Mouse (Mus musculus) stomach, embryonic 16.5 days (tissue): Measurements from ENCODE around the gene Clec3b. TPM values are rescaled to one million over a fixed set of nuclear protein-coding genes. Genes with fewer than 3 reads are reported as not detected.
A peak's percentile ranks its signal among the peaks of the same experiment; 100 is the strongest.

Experiments used
- ATAC-seq: fragments of 200-750 bp; cut with Nextera tagmentation; 2 replicates; pipeline ENCODE4 v1.8.0; 2017; ENCODE audit warnings: moderate number of reproducible peaks, moderate TSS enrichment; ENCODE audit not compliant: insufficient read depth, low FRiP score
- H3K27ac ChIP-seq: fragments of 300-500 bp; sonication (generic); 2 replicates; pipeline ENCODE4 v1.5.1; 2014; ENCODE audit warnings: low read length
- H3K27me3 ChIP-seq: fragments of 300-500 bp; sonication (generic); 2 replicates; pipeline ENCODE4 v1.6.1; 2014; ENCODE audit warnings: low read length, control low read depth, mixed read lengths; ENCODE audit not compliant: control insufficient read depth, insufficient read depth
- H3K36me3 ChIP-seq: fragments of 300-500 bp; sonication (generic); 2 replicates; pipeline ENCODE4 v1.6.1; 2014; ENCODE audit warnings: low read length; ENCODE audit not compliant: control insufficient read depth, insufficient read depth
- H3K4me1 ChIP-seq: fragments of 300-500 bp; sonication (generic); 2 replicates; pipeline ENCODE4 v1.6.1; 2014; ENCODE audit warnings: low read length, control low read depth, mixed read lengths; ENCODE audit not compliant: control insufficient read depth, insufficient read depth
- H3K4me2 ChIP-seq: fragments of 300-500 bp; sonication (generic); 2 replicates; pipeline ENCODE4 v1.6.1; 2014; ENCODE audit warnings: low read depth, low read length, mixed read lengths
- H3K4me3 ChIP-seq: fragments of 300-500 bp; sonication (generic); replicated peaks from 2 replicates; pipeline ENCODE4 v1.5.1; 2014; ENCODE audit warnings: mild to moderate bottlenecking, low read length
- H3K9ac ChIP-seq: fragments of 300-500 bp; sonication (generic); 2 replicates; pipeline ENCODE4 v1.6.1; 2014; ENCODE audit warnings: low read length
- H3K9me3 ChIP-seq: fragments of 300-500 bp; sonication (generic); replicated peaks from 2 replicates; pipeline ENCODE4 v1.6.1; 2016; ENCODE audit warnings: low read length, control low read depth; ENCODE audit not compliant: control insufficient read depth
- WGBS: fragments of 180-500 bp; shearing (Covaris S2); extraction: QIAGEN DNeasy Blood & Tissue Kit; methylation state at CpG from one replicate; pipeline ENCODE4 v1.1.7; 2014; 5-methylcytosine and 5-hydroxymethylcytosine counted together
- polyA plus RNA-seq: library from polyadenylated mRNA; unstranded; fragments of >200 nt; fragmentation: Nextera tagmentation; extraction: Ambion mirVana; gene quantifications from 2 replicates; pipeline ENCODE4 v1.2.1, GENCODE M21; 2015

The Clec3b gene
- polyA plus RNA-seq, 1 experiment from 2014 or later = 1.8 TPM

DNA sequence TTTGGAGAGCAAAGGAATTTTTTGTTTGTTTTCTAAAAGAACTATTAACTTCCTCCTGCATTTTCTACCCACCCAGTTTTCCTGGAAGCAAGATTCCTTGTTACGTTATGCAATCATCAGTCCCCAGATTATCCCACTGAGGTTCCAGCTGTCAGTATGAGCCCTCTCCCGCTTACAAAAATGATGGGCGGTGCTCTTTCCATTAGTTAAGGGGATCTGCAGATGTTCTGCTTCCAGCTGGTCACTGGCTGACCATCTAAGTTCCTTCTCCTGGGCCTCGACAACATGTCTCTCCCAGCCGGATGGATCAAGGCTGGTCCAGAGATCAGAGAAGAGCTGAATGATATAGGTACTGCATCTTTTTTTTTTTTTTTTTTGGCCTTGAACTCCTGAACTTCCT, 2.3 kb upstream of the Clec3b start:
- peaks cover 10% of the 10 kb centered on the region for H3K9me3 ChIP-seq
- peak; percentile 71; the same call in 1 of the 2 replicates for ATAC-seq
- no peaks in the 10 kb centered on the region for H3K27me3 ChIP-seq
- peaks cover 3% of the 10 kb centered on the region; the same call in 1 of the 2 replicates for H3K4me1 ChIP-seq
- no peak overlapping the region for H3K9ac ChIP-seq
- no peak overlapping the region for H3K4me2 ChIP-seq
- no peaks in the 10 kb centered on the region; the same call in 1 of the 2 replicates for H3K36me3 ChIP-seq
- no peak overlapping the region for H3K4me3 ChIP-seq
- H3K27ac ChIP-seq = peak overlapping the region; percentile 83
- WGBS = 51% methylated on average over 5 of the region's 5 CpGs

GRCm38 (mm10) chr9:123151561-123151960, 815 bp downstream of the Clec3b start:
- H3K9ac ChIP-seq = no peak overlapping the region
- no peaks in the 10 kb centered on the region for H3K9me3 ChIP-seq
- peaks cover 3% of the 10 kb centered on the region; the same call in 1 of the 2 replicates for H3K4me1 ChIP-seq
- H3K27ac ChIP-seq = no peak overlapping the region
- WGBS = 54% methylated on average over 1 of the region's 1 CpGs
- H3K4me2 ChIP-seq = no peak overlapping the region
- ATAC-seq = no peak
- H3K4me3 ChIP-seq = no peak overlapping the region
- no peaks in the 10 kb centered on the region for H3K27me3 ChIP-seq
- H3K36me3 ChIP-seq = no peaks in the 10 kb centered on the region

GRCm38 (mm10) chr9:123152026-123152425, 1.3 kb downstream of the Clec3b start:
- Histone ChIP-seq H3K4me3 (no peak overlapping the region), H3K9me3 (no peaks in the 10 kb centered on the region), H3K27me3 (no peaks in the 10 kb centered on the region), H3K4me1 (peaks cover 3% of the 10 kb centered on the region; the same call in 1 of the 2 replicates), H3K27ac (no peak overlapping the region), H3K9ac (no peak overlapping the region), H3K36me3 (no peaks in the 10 kb centered on the region), H3K4me2 (no peak overlapping the region)
- no peak for ATAC-seq
- 48% methylated on average over 3 of the region's 3 CpGs for WGBS

DNA sequence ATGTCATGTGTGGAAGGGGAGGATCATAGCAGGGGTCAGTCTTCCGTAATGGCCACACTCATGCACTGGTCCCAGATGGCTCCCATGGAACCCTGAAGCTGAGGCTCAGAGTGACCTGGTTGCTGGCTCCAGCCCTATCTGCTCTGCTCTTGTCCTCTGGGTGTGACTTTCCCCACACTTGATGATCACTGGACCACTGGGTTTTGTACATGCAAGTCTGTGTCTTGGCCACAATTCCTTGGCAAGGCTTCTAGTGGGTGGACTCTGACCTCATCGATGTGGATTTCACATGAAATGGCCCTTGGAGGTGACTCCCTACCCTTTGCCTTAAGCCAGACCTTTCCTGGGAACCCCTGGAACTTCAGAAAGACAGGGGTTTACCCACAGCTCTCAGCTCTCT, 2.4 kb downstream of the Clec3b start:
- no peak overlapping the region for H3K4me3 ChIP-seq
- WGBS = 82% methylated on average over 2 of the region's 2 CpGs
- H3K9me3 ChIP-seq = no peaks in the 10 kb centered on the region
- no peak for ATAC-seq
- no peak overlapping the region for H3K27ac ChIP-seq
- H3K9ac ChIP-seq = no peak overlapping the region
- peaks cover 3% of the 10 kb centered on the region; the same call in 1 of the 2 replicates for H3K4me1 ChIP-seq
- no peaks in the 10 kb centered on the region for H3K27me3 ChIP-seq
- no peaks in the 10 kb centered on the region for H3K36me3 ChIP-seq
- H3K4me2 ChIP-seq = no peak overlapping the region

DNA sequence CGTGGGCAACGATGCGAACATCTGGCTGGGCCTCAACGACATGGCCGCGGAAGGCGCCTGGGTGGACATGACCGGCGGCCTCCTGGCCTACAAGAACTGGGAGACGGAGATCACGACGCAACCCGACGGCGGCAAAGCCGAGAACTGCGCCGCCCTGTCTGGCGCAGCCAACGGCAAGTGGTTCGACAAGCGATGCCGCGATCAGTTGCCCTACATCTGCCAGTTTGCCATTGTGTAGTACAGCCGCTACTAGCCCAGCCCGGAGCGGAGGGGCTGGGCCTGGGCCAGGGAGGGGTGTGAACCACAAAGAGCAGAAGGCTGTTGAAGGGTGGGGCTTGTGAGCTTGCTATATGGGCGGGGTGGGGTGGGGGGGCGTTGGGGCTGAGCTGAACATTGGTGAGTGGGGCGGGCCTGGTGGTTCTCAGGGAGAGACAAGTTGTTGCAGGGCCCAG, 6.2 kb downstream of the Clec3b start:
- peak overlapping the region; percentile 12; the same call in 1 of the 2 replicates for H3K4me3 ChIP-seq
- peak; percentile 80; the same call in 1 of the 2 replicates for ATAC-seq
- H3K27me3 ChIP-seq = no peaks in the 10 kb centered on the region
- peak overlapping the region; percentile 55 for H3K9ac ChIP-seq
- H3K36me3 ChIP-seq = no peaks in the 10 kb centered on the region
- H3K27ac ChIP-seq = no peak overlapping the region
- no peaks in the 10 kb centered on the region; the same call in 1 of the 2 replicates for H3K4me1 ChIP-seq
- peak overlapping the region; percentile 42 for H3K4me2 ChIP-seq
- H3K9me3 ChIP-seq = no peaks in the 10 kb centered on the region
- WGBS = 24% methylated on average over 30 of the region's 30 CpGs

GRCm38 (mm10) chr9:123157699-123158098, 7.0 kb downstream of the Clec3b start:
- H3K9me3 ChIP-seq = no peaks in the 10 kb centered on the region
- H3K27me3 ChIP-seq = no peaks in the 10 kb centered on the region
- H3K36me3 ChIP-seq = no peaks in the 10 kb centered on the region
- no peak overlapping the region for H3K27ac ChIP-seq
- no peak overlapping the region for H3K9ac ChIP-seq
- no peak for ATAC-seq
- H3K4me1 ChIP-seq = no peaks in the 10 kb centered on the region; the same call in 1 of the 2 replicates
- H3K4me3 ChIP-seq = no peak overlapping the region
- no peak overlapping the region for H3K4me2 ChIP-seq

GRCm38 (mm10) chr9:123158125-123158836, 7.5 kb downstream of the Clec3b start:
- no peak overlapping the region for H3K27ac ChIP-seq
- H3K4me1 ChIP-seq = no peaks in the 10 kb centered on the region; the same call in 1 of the 2 replicates
- H3K9ac ChIP-seq = no peak overlapping the region
- no peaks in the 10 kb centered on the region for H3K27me3 ChIP-seq
- no peak overlapping the region for H3K4me2 ChIP-seq
- H3K9me3 ChIP-seq = no peaks in the 10 kb centered on the region
- no peak for ATAC-seq
- H3K36me3 ChIP-seq = no peaks in the 10 kb centered on the region
- no peak overlapping the region for H3K4me3 ChIP-seq
- WGBS = 46% methylated on average over 8 of the region's 8 CpGs

DNA sequence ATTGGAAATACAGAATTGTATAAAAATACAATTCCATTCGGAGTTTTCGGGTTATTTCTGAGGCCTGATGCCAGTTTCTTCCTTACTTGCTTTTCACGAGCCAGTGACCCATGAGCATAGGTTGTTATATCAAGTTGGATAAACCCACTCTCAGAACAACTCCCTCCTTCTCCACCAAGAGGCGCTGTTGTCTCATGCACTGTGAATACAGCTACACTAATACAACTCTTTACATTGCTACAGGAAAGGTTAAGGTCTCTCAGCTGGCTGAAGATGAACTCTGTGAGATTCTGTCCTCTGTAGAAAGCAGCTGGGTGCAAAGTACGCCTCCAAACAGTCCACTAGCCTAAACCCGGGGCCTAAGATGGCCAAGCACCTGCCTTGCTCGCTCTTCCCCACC, 8.6 kb downstream of the Clec3b start:
- Histone ChIP-seq H3K36me3 (no peaks in the 10 kb centered on the region), H3K4me1 (no peaks in the 10 kb centered on the region; the same call in 1 of the 2 replicates), H3K27ac (no peak overlapping the region), H3K27me3 (no peaks in the 10 kb centered on the region), H3K4me3 (no peak overlapping the region), H3K9me3 (no peaks in the 10 kb centered on the region), H3K4me2 (no peak overlapping the region), H3K9ac (no peak overlapping the region)
- 55% methylated on average over 7 of the region's 7 CpGs for WGBS
- ATAC-seq = no peak

DNA sequence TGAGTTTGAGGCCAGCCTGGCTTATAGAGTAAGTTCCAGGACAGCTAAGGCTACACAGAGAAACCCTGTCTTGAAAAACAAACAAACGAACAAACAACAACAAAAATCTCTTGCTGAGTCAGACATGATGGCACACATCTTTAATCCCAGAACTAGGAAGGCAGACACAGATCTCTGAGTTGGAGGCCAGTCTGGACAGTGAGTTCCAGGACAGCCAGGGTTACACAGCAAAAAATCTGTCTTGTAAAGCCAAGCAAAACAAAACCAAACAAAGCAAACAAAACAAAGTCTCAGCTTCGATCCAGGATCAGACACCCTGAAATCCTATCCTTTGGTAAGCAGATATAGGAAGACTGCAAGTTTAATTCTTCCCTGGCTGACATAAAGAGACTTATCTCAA, 11.0 kb downstream of the Clec3b start:
- H3K27ac ChIP-seq = no peak overlapping the region
- no peak overlapping the region for H3K4me3 ChIP-seq

More for the DNA sequence above, 11.0 kb downstream of the Clec3b start:
- no peaks in the 10 kb centered on the region; the same call in 1 of the 2 replicates for H3K4me1 ChIP-seq
- 56% methylated on average over 2 of the region's 2 CpGs for WGBS
- ATAC-seq = no peak
- H3K9me3 ChIP-seq = no peaks in the 10 kb centered on the region
- no peak overlapping the region for H3K4me2 ChIP-seq
- H3K27me3 ChIP-seq = no peaks in the 10 kb centered on the region
- no peaks in the 10 kb centered on the region for H3K36me3 ChIP-seq
- no peak overlapping the region for H3K9ac ChIP-seq
